In the genomic region with DNA sequence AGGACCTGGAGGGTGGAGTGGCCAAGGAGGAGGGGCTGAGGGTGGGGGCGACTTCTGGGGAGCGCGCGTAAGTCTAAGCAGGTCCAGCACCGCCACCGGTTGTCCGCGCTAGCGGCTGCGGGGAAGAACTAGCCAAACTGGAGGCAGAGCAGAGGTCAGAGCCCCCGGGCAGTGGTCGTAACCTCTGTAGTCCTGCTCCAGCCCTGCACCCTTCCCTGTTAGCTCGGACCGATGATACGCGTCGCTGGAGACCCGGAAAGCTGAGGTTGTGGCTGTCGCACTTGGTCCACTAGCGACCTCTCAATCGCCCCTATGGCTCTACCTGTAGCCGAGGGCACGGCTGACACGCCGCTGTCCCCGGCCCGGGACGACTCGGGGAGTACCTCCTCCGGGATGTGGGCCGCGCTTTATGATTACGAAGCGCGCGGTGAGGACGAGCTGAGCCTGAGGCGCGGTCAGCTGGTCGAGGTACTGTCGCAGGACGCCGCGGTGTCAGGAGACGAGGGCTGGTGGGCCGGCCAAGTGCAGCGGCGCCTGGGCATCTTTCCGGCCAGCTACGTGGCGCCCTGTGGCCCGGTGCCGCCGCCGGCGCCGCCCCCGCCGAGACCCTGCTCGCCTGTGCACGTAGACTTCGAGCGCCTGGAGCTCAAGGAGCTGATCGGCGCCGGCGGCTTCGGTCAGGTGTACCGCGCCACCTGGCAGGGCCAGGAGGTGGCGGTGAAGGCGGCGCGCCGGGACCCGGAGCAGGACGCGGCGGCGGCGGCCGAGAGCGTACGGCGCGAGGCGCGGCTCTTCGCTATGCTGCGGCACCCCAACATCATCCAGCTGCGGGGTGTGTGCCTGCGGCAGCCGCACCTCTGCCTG, we compare ENCODE assay signal across 7 mouse cellular contexts. TPM values are rescaled to one million over a fixed set of nuclear protein-coding genes. Genes with fewer than 3 reads are reported as not detected.
DNase-seq lines count a peak whose midpoint lies in the region; ATAC-seq and TF ChIP-seq lines count a peak whose summit lies in the region.

A gene (plus strand): TSS at position 86 of the 864 bp plus-strand sequence.

- TF ChIP-seq CTCF in E14TG2a.4 (conservative IDR thresholded peaks at IDR 0.05; ENCODE audit: low read length) (no peak), G1E (IDR thresholded peaks at IDR 0.05; ENCODE audit: low read depth, low read length) (no peak)
- no peak for TF ChIP-seq CTCF in olfactory bulb, adult 2 months (IDR thresholded peaks at IDR 0.05; ENCODE audit: insufficient read depth, low read depth, low read length)

- H3K27ac ChIP-seq in embryonic facial prominence, embryonic 11.5 days (replicated peaks; ENCODE audit: low read depth, low read length), result no peak within 1 kb of the TSS
- H3K27ac ChIP-seq in liver, embryonic 13.5 days, result no peak within 1 kb of the TSS
- H3K27ac ChIP-seq in olfactory bulb, adult 2 months (ENCODE audit: insufficient read depth, low read depth, low read length), result no peak within 1 kb of the TSS

- intact Hi-C loops in heart, postnatal 14 days (cut with DNase I), result no loop called here

- TF ChIP-seq POLR2A in olfactory bulb, adult 2 months (IDR thresholded peaks at IDR 0.05; ENCODE audit: insufficient read depth, low read depth, low read length), result no peak

- H3K4me2 ChIP-seq in embryonic facial prominence, embryonic 11.5 days (ENCODE audit: low read depth, low read length), result peak within 1 kb of the TSS; percentile 99
- H3K4me2 ChIP-seq in liver, embryonic 13.5 days, result peak within 1 kb of the TSS; percentile 67

- ATAC-seq in G1E (ENCODE audit: extremely low read depth, insufficient number of reproducible peaks, low FRiP score, poor library complexity, severe bottlenecking), result no peak
- peak; percentile 43; the same call in 1 of the 2 replicates for ATAC-seq in embryonic facial prominence, embryonic 11.5 days (replicated peaks; ENCODE audit: insufficient number of reproducible peaks, low FRiP score, low TSS enrichment, low read depth)
- ATAC-seq in liver, embryonic 13.5 days (ENCODE audit: low read depth), result peak; percentile 37
- no peak for ATAC-seq in inflammation-experienced regulatory T-cells, adult 6 months

- peaks cover 17% of the 10 kb centered on the region for H3K4me1 ChIP-seq in E14TG2a.4 (replicated peaks; ENCODE audit: low read depth, low read length)
- no peaks in the 10 kb centered on the region for H3K4me1 ChIP-seq in G1E (ENCODE audit: insufficient read depth, low read depth, low read length)
- H3K4me1 ChIP-seq in embryonic facial prominence, embryonic 11.5 days (ENCODE audit: control insufficient read depth, insufficient read depth, low read length), result peaks cover 4% of the 10 kb centered on the region
- H3K4me1 ChIP-seq in liver, embryonic 13.5 days (replicated peaks), result 0 out of 2 replicates have a peak, but pooled peaks cover 10% of the 10 kb centered on the region
- H3K4me1 ChIP-seq in olfactory bulb, adult 2 months (ENCODE audit: control insufficient read depth, insufficient read depth, low read length), result peaks cover 18% of the 10 kb centered on the region

- no peak for DNase-seq in G1E (ENCODE audit: low spot score)
- DNase-seq in embryonic facial prominence, embryonic 11.5 days (ENCODE audit: low spot score), result peak; percentile 35
- peak; percentile 15 to 29 for DNase-seq in heart, postnatal 14 days
- no peak for DNase-seq in liver, embryonic 13.5 days

- H3K4me3 ChIP-seq in E14TG2a.4 (replicated peaks; ENCODE audit: low read length), result peak within 1 kb of the TSS; percentile 78
- H3K4me3 ChIP-seq in G1E (ENCODE audit: low read depth, low read length), result peak within 1 kb of the TSS; percentile 16; the same call in 1 of the 2 replicates
- H3K4me3 ChIP-seq in embryonic facial prominence, embryonic 11.5 days (ENCODE audit: low read depth, low read length), result peak within 1 kb of the TSS; percentile 50
- peak within 1 kb of the TSS; percentile 46 for H3K4me3 ChIP-seq in liver, embryonic 13.5 days (replicated peaks)
- H3K4me3 ChIP-seq in olfactory bulb, adult 2 months (ENCODE audit: insufficient read depth, low read depth, low read length), result peak within 1 kb of the TSS; percentile 51

- WGBS in embryonic facial prominence, embryonic 11.5 days, result 1% methylated on average over 86 of the region's 93 CpGs
- 1% methylated on average over 93 of the region's 93 CpGs for WGBS in liver, embryonic 13.5 days (ENCODE audit: insufficient replicate concordance)
- under 1% methylated on average over 93 of the region's 93 CpGs for WGBS in olfactory bulb, adult 2 months

- no peaks in the 10 kb centered on the region for H3K9me3 ChIP-seq in E14TG2a.4 (ENCODE audit: low read length)
- H3K9me3 ChIP-seq in G1E (replicated peaks), result peaks cover 88% of the 10 kb centered on the region
- no peaks in the 10 kb centered on the region for H3K9me3 ChIP-seq in embryonic facial prominence, embryonic 11.5 days (replicated peaks; ENCODE audit: control insufficient read depth, low read length)
- H3K9me3 ChIP-seq in liver, embryonic 13.5 days (replicated peaks), result no peaks in the 10 kb centered on the region

- H3K9ac ChIP-seq in embryonic facial prominence, embryonic 11.5 days (replicated peaks; ENCODE audit: low read length), result peak within 1 kb of the TSS; percentile 25
- no peak within 1 kb of the TSS for H3K9ac ChIP-seq in liver, embryonic 13.5 days

- H3K27me3 ChIP-seq in E14TG2a.4 (ENCODE audit: insufficient read depth, low read length), result peaks cover 61% of the 10 kb centered on the region
- no peaks in the 10 kb centered on the region for H3K27me3 ChIP-seq in G1E (ENCODE audit: insufficient read depth, low read length)
- H3K27me3 ChIP-seq in embryonic facial prominence, embryonic 11.5 days (ENCODE audit: control insufficient read depth, insufficient read depth, low read length), result peaks cover 39% of the 10 kb centered on the region
- H3K27me3 ChIP-seq in liver, embryonic 13.5 days, result peaks cover 59% of the 10 kb centered on the region

- H3K36me3 ChIP-seq in E14TG2a.4 (ENCODE audit: insufficient read depth, low read length) (no peaks in the 10 kb centered on the region), G1E (replicated peaks) (no peaks in the 10 kb centered on the region)
- H3K36me3 ChIP-seq in embryonic facial prominence, embryonic 11.5 days (replicated peaks; ENCODE audit: control insufficient read depth, insufficient read depth, low read depth, low read length), result no peaks in the 10 kb centered on the region
- no peaks in the 10 kb centered on the region for H3K36me3 ChIP-seq in liver, embryonic 13.5 days

RNA-seq across cellular contexts. Expression of the gene that starts here (rescaled TPM):
- not detected in 2 replicates for total RNA-seq in G1E (2014; fragmentation: Nextera tagmentation)
- total RNA-seq in G1E (2017), result 0.05 TPM in 1 of 2 replicates, not detected in the other
- not detected in 2 replicates for polyA plus RNA-seq in G1E (2012)
- 0.08 and 0.10 TPM in 2 replicates for polyA plus RNA-seq in embryonic facial prominence, embryonic 11.5 days (2014; fragmentation: Nextera tagmentation; extraction: Ambion mirVana)
- under 1 TPM; 0.24 to 0.36 TPM for total RNA-seq in heart, postnatal 14 days (2021)
- 0.02 TPM in 2 replicates for polyA plus RNA-seq in liver, embryonic 13.5 days (2015; fragmentation: Nextera tagmentation; extraction: Ambion mirVana)
- not detected in 2 replicates for polyA plus RNA-seq in olfactory bulb, adult 2 months (2012; ENCODE audit: insufficient read depth, insufficient read length, low replicate concordance, missing spikeins)
- not detected for polyA plus RNA-seq in inflammation-experienced regulatory T-cells, adult 6 months (2017; shearing (Covaris generic))

Comparison
In these comparisons a context has a peak if more than half of its experiments do, and no peak if none do; other contexts are left out.
1. Peak in DNase-seq, ATAC-seq, H3K4me3 ChIP-seq, H3K9ac ChIP-seq and H3K4me2 ChIP-seq in embryonic facial prominence, embryonic 11.5 days; RNA of the gene not detected or under 1 TPM.
2. Peak in DNase-seq in heart, postnatal 14 days; RNA of the gene not detected or under 1 TPM.
3. Peak in ATAC-seq, H3K4me3 ChIP-seq and H3K4me2 ChIP-seq in liver, embryonic 13.5 days; RNA of the gene not detected or under 1 TPM.
4. H3K4me3 ChIP-seq: peak in every context shown above with its lines; median percentile 78 in E14TG2a.4; 51 in olfactory bulb, adult 2 months; 50 in embryonic facial prominence, embryonic 11.5 days; 46 in liver, embryonic 13.5 days; 16 in G1E.